Mouse (Mus musculus) spleen, postnatal 0 days (tissue): Measurements from ENCODE around the gene BC048671. TPM values are rescaled to one million over a fixed set of nuclear protein-coding genes. Genes with fewer than 3 reads are reported as not detected.

ENCODE experiments used
- polyA plus RNA-seq: library from polyadenylated mRNA; unstranded; fragments of >200 nt; fragmentation: Nextera tagmentation; extraction: Ambion mirVana; gene quantifications from 2 replicates; pipeline ENCODE4 v1.2.1, GENCODE M21; 2015

Gene BC048671
- polyA plus RNA-seq = not detected in 2 replicates

DNA sequence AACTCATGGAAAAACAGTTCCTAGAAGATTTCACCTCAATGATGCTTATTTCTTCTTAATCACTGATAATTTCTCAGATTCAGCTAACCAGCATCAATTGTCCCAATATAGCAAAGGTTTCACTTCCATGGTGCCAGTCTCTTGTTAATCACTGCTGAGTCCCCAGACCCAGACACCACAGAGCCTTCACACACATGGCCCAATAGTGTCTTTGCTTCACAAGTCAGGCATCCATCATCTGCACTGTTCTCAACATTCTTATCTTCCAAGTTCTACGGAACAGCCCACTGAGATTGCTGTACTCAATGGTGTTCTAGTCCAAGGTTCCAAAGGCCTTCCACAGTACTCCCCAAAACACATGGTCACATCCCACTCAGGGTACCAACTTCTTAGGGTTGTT lies at the start of gene BC048671:
BC048671 (plus strand) TSS at position 301 of the 400 bp plus-strand sequence.

DNA sequence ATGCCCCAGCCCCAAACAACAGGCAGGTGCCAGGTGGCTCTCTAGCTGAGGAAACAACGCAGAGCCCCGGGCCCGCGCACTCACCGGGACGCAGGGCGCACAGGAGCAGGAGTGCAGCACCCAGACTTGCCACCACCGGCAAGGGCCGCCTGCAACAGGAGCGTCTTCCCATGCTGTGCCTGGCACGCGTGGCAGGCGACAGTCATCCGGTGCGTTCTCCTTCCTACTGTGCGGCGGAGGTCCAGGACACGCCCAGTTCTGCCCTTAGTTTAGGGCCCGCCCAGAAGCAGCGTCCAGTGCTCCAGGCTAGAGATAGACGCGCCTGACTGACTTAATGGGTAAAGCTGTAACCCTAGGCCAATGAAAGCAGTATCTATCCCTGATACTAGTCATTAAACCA lies 24.0 kb downstream of the BC048671 start, which contains the start of gene Chst13:
Chst13 (minus strand) TSS at position 195 of the 400 bp plus-strand sequence.

DNA sequence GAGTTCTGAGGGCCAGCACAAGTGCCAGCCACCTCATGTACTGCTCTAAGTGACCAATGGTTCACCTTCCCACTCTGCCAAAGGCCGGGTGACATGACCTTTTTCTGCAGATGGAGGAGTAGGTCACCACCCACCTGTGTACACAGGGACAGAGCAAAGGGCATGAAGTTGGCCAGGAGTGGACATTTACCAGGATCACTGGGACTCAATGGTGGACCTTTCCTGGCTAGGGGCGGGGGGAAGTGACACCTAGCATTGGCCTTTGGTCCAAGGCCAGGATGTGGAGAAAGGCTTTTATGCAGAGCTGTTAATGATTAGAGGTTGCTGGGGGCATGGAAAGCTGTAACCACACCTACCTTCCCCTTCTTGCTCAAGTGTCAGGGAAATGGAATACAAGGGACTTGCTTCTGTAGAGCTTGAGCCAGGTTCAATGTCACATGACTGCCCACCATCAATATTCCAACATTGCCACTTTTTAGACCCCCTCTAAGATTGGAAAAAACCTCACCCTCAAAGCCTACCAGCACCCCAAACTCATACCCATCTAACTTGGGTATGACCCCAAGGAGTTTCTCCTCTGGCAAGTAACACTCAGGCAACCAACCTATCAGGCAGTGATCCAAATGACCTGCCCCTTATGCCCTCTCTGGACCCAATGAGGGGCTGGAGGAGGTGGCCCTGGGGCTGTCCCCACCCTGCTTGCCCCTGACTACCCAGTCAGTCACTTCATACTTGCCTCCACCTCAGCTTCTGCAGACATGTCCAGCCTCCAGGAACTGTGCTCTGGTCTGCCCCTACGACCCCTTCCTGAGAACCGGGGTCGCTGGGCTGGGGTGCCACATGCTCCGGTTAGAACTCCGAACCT lies 31.8 kb downstream of the BC048671 start, which contains the start of gene Uroc1:
Uroc1 (plus strand) TSS at position 724 of the 865 bp plus-strand sequence.

Other genes starting within 250 kb of the BC048671 start
- gene Vmn1r49, start 222.7 kb upstream of the BC048671 start, polyA plus RNA-seq = not detected in 2 replicates
- gene Vmn1r50, start 199.8 kb upstream of the BC048671 start, polyA plus RNA-seq = not detected in 2 replicates
- not detected in 2 replicates for gene Vmn1r51, start 178.6 kb upstream of the BC048671 start, polyA plus RNA-seq
- not detected in 2 replicates for gene Vmn1r52, start 126.4 kb upstream of the BC048671 start, polyA plus RNA-seq
- gene V1ra8, start 98.4 kb upstream of the BC048671 start, polyA plus RNA-seq = not detected in 2 replicates
- gene Vmn1r53, start 76.8 kb upstream of the BC048671 start, polyA plus RNA-seq = not detected in 2 replicates
- gene Vmn1r54, start 54.9 kb upstream of the BC048671 start, polyA plus RNA-seq = not detected in 2 replicates
- gene Chst13, start 24.0 kb downstream of the BC048671 start, polyA plus RNA-seq = 0.94 and 1.9 TPM in 2 replicates
- gene Uroc1, start 32.1 kb downstream of the BC048671 start, polyA plus RNA-seq = not detected in 2 replicates
- gene Zxdc, start 68.3 kb downstream of the BC048671 start, polyA plus RNA-seq = 3.4 and 3.7 TPM in 2 replicates
- gene Cfap100, start 127.6 kb downstream of the BC048671 start, polyA plus RNA-seq = 0.04 and 0.26 TPM in 2 replicates
- 0.59 and 0.89 TPM in 2 replicates for gene Klf15, start 161.4 kb downstream of the BC048671 start, polyA plus RNA-seq
- gene Aldh1l1, start 185.2 kb downstream of the BC048671 start, polyA plus RNA-seq = 0.60 and 1.4 TPM in 2 replicates